Mouse (Mus musculus) T-cell, adult 66 days (primary cell): ENCODE results near the gene Adprh. TPM values are rescaled to one million over a fixed set of nuclear protein-coding genes. Genes with fewer than 3 reads are reported as not detected.

Source experiments
- total RNA-seq, 2 experiments: library from RNA; stranded (reverse); gene quantifications; 3 replicates in 1 of 2; 4 replicates in 1 of 2; pipeline ENCODE4 v1.2.4; 2023

Adprh gene
- total RNA-seq: 10 to 100 TPM; 23.1 to 24.4 TPM

DNA sequence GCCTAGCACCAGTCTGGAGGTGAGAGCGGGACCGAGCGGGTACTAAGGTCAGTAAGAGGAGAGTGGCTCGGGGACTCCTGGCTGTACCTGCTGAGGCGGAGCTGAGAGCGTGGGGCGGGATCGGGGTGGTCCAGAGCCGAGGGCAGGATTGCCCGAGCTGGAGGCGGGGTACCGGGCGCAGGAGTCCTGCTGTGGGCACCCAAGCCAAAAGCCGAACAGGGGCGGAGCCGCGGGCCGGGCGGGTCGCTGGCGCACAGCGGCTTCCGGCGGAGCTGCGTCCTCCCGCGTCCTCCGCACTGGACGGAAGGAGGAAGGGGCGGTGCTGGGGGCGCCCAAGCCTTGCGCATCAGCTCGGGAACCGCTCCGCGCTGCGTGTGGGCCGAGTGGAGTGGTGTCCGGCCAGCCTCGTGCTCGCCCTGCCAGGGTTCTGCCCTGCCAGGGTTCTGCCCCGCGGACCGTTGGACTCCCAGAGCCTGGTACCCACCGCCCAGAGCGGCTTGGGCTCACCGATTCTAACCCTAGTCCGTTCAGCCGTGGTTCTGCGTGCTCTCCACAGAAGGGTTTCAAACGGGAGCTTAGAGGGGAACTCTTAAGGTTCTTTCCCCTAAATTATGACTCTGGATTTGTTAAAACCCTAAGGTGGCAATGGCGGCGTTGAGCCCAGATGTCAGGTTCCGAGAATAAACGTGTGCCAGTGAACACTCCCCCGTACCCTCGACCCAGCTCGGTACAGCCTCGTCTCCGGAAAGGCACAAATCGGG lies at the start of gene Adprh:
Gene Adprh (minus strand): TSS at position 262 of the 761 bp plus-strand sequence.

DNA sequence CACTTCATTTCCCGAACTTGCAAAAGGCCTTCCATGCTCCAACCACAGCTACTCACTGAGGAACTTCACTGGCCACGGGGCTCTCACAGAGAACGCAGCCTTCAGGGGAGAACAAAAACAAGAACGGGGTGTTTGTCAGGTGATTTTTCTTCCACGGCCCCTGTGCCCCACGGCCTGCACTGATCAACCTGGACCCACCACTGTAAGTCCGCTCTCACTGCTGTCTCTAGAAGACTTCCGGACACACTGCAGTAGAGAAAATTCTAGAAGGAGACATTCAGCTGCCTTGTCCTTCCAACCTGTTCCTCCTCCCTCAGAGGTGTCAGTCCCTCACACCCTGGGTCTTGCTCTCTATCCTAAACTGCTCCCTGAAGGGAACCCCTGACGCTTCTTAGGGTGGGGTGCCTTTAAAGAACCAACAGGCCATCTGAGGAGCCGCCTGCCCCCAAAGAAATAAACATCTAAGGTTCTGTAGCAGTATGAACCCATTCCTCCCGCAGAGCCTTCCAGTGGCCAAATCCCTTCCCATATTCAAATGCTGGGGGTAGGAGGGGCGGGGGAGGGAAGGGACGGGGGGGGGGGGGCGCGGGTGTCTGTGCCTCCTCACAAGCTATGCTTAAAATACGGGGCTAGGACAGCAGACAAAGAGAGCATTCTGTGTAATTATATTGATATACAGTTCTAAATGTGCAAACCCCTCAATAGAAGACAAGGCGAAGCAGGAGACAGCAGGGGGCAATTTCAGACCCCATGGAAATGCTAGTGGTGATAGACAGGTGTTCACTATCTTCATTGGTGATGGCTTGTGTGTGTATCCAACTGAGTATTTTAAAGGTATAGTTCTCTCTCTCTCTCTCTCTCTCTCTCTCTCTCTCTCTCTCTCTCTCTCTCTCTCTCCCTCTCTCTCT lies 3.3 kb upstream of the Adprh start, which contains the start of gene Cd80:
Gene Cd80 (plus strand): TSS at position 51 of the 908 bp plus-strand sequence.

DNA sequence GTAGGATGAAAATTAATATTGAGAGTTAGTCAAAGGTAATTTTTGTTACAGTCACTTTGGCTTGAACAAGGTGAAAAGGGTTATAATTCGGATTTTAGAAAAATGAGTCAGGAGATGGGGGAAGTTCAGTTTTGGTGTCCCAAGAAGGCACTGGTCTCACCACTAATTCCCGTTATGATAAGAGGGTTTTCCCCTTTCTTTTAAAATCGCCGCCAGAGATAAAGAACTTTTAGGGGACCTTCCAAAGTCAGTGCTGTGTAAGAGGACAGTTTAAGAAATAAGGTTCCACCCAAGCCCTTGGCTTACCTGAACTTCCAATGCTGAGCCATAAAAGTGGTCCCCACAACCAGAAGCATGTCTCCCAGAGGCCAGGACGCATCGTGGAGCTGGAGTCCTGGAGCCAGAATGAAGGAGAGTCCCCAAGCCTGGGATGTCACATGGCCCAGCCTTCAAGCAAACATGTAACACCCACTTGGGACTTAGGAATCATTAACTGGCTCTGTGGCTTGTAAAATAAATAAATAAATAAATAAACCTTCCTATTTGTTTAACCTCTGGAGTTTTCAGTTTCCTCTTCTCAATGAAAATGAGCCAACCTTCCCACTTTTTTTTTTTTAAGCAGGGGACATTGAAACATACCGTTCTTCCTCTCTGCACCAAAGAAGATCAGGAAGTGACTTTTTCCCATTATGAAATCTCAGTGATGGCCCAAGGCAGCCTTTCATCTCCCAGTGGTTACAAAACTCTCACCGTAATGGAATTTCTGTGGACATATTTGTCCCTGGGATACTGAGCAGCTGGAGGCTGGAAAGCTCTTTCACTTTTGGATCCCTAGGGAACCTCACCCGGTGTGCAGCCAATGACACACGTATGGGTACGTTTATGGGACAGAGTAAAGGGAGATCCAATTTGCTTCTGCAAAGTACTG lies 19.7 kb downstream of the Adprh start, which contains the start of gene Pla1a:
Gene Pla1a (minus strand): TSS at position 648 of the 928 bp plus-strand sequence.

Other genes starting within 250 kb of the Adprh start
- not detected for gene Nr1i2, start 157.9 kb downstream of the Adprh start, total RNA-seq
- gene Maats1, start 110.6 kb downstream of the Adprh start, total RNA-seq: not detected
- gene Cox17, start 105.7 kb downstream of the Adprh start, total RNA-seq: 10 to 100 TPM; 64.9 to 83.4 TPM
- gene Gm21987, start 105.7 kb downstream of the Adprh start, total RNA-seq: not detected
- gene Popdc2, start 90.5 kb downstream of the Adprh start, total RNA-seq: under 1 TPM; 0.56 to 0.64 TPM
- gene Pla1a, start 19.6 kb downstream of the Adprh start, total RNA-seq: not detected
- 1 to 10 TPM; 1.4 TPM for gene Cd80, start 2.9 kb upstream of the Adprh start, total RNA-seq
- 10 to 100 TPM; 19.0 to 24.8 TPM for gene Timmdc1, start 70.0 kb upstream of the Adprh start, total RNA-seq
- gene Poglut1, start 97.6 kb upstream of the Adprh start, total RNA-seq: 10 to 100 TPM; 25.9 to 28.9 TPM
- gene Tmem39a, start 106.0 kb upstream of the Adprh start, total RNA-seq: 10 to 100 TPM; 41.2 to 45.7 TPM